Mouse (Mus musculus) left cerebral cortex, adult 11 months (tissue): ENCODE measurements around the gene Phf11d.
"Not testable (repeated sequence)": the region's sequence is repeated elsewhere in the genome, so short reads cannot be mapped to it uniquely, and the experiment has no call there.

Experiments used
- DNase-seq: peaks from one replicate; pipeline ENCODE4 v3.0.0; 2022; ENCODE audit warnings: low spot score

The Phf11d gene

DNA sequence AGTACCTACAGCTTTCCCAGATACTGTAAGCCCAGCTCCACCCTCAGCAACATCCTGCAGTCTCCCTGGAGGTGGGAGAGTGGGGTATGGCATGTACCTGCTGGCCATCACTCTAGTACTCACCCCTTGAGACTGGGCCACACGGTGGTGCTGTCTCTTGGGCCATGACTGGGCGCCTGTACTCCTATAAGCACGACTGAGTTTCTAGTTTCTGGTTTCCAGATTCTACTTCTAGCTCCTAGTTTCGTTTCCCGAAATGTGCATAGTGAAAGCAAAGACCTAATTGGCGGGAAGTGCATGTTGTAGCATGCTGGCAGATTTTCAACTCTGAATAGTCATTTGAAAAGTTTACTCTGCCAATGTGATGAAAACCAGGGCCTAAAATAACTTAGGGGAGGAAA lies at the start of gene Phf11d:
Gene Phf11d (minus strand): TSS at position 227 of the 401 bp plus-strand sequence.
- peak; percentile 4 for DNase-seq

DNA sequence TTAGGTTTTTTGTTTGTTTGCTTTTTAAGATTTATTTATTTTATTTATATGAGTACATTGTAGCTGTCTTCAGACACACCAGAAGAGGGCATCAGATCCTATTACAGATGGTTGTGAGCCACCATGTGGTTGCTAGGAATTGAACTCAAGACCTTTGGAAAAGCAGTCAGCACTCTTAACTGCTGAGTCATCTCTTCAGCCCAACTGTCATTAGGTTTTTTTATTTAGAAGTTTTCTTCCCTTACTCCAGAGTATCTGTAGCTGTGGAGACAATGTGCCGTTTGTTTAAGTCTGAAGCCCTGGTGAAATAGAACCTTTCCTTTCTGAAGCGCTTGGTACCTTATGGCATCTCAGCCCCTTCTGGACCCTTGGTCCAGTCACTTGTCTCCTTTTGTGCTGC lies 49.7 kb upstream of the Phf11d start:
- not testable (repeated sequence) for DNase-seq

DNA sequence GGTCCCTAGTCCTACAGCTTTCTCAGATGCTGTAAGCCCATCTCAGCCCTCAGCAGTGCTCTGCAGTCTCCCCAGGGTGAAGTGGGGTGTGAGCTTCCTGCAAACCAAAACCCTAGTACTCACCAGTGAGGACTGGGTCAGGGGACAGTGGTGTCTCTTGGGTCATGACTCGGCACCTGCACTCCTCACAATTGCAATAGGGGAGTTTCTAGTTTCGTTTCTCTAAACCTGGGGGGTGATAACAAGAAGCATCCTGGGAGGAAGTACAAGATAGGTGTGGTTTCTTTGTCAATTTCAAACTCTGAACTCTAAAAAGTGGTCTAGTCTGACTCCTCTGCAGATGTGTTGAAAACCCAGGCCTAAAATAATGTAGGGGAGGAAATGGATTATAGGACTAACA lies 31.7 kb upstream of the Phf11d start:
- no peak for DNase-seq

DNA sequence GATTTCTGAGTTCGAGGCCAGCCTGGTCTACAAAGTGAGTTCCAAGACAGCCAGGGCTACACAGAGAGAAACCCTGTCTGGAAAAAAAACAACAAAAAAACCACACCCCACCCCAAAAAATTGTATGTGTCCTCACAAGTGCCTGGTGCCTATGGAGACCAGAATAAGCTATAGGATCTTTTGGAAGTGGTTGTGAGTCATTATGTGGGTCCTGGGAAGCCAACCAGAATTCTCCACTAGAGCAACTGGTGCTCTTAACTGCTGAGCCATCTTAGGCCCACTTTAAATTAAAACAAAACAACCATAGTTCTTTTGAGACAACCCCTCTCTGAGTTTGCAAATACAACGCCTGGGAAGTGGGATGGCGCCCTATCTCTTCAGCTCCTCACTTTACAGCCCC lies 30.0 kb upstream of the Phf11d start, which contains the start of gene Phf11c:
Gene Phf11c (minus strand): TSS at position 101 of the 400 bp plus-strand sequence.
- DNase-seq: no peak

DNA sequence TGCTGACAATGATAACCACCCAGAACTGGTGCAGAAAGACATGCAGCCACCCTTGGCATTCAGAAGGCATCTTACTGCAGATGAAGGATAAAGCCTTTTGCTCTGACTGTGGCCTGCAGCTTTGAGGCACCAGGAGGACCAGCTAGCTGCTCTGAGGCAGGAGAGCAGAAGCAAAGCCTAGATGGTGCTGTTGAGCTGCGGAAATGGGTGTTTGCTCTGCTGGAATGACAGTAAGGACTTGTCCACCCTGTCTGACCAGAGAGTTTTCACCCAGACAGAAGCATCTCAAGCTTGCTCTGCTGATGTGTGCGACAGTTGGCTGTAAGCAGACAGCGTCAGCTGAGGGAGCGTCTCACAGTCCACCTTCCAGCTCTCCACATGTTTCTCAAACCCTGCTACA lies 24.9 kb upstream of the Phf11d start:
- DNase-seq: peak; percentile 29

DNA sequence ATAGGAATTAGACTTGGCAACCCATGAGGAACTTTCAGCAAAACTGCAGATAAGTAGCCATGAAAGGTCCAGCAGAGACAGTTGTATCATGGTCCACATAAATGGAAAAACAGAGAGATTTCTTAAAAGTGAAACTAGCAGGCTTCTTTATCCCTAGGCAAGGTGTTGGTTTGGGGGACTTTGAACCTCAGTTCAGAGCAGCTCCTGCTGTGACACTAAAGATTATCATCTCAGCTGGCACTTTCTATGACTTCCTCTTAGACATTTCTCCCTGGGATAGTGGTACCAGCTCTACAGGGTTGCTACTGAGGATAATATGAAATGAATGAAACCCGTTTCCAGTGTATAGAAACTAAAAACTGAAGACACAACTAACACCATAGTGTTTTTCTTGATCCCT lies 24.3 kb upstream of the Phf11d start:
- DNase-seq: no peak

DNA sequence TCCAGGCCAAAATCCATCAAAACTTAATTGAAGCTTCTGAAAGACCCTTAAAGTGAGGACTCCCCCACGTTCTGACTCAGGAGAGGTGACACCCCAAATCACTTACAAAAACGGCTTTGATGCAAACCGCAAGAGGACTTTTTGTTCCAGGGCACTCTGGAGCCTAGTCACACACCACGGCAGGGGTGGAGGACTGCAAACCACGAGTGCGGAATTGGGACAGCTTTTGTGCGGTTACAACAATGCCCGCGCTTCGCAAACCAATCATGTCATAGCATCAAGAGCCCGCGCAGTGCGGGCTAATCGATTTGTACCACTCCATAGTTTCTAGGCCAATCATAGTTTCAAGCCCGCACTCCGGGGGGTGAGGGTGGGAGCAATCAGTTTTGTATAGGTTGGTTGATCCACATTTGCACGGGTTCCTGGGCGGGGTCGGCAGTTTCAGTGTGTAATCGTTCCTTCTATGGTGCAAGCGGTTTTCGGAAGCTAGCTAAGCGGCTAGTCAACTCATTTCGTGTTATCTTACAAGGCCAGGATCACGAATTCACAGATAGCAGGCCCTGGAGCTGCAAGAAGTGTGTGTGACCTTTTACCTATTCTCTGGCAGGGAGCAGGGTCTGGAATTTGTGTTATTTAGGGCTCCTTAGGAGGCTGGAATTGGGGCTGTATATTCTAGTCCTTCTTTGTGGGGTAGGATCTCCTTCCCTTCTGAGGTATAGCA lies 5.2 kb upstream of the Phf11d start:
- DNase-seq: no peak

DNA sequence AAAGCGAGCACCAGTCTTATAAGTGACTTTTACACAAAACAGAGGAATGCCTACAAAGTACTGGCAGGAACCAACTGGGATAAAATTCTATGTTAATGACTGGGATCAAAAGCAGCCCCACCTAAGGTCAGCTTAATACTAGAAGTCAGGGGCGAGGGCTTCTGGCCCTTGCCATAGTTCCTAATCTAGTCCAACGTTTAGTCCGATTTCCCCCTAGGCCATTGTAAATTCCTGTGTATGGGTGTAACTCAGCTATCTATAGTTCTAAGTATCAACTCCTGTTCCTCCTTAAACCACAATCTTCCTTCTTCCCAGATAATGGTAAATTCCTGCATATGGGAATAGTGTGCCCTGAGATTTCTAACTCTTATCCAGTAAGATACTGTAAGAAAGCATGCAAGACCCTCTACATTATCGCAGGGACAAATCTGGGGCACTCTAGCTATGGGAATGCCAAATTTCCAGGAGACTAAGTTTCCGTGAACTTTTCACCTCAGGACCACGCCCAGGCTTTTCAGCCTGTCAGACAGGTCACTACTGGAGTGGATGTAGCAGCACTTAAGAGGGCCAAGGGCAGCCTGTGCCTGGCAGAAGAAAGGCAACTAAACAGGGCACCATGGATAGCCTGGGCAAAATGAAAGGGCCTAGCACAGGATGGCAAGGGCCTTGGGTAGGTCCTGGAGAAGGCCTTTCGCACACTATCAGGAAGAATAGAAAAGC lies 1.3 kb upstream of the Phf11d start:
- no peak for DNase-seq

DNA sequence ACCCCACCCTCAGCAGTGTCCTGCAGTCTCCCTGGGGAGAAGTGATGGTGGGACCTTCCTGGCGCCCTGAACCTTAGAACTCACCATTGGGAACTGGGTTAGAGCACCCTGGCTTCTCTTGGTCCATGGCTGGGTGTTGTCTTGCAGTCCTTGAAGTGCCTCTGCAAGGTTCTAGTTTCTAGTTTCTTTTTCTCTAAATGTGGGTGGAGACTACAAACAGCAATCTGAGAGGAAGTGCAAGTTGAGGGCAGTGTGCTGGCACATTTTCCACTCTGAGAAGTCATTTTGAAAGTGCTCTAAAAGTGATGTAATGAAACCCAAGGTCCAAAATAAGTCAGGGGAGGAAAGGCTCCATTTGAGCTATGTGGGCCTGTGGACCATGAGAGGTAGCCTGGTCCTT lies 24.1 kb downstream of the Phf11d start, which contains the start of gene Phf11b:
Gene Phf11b (minus strand): TSS at position 163 of the 400 bp plus-strand sequence.
- DNase-seq: not testable (repeated sequence)

DNA sequence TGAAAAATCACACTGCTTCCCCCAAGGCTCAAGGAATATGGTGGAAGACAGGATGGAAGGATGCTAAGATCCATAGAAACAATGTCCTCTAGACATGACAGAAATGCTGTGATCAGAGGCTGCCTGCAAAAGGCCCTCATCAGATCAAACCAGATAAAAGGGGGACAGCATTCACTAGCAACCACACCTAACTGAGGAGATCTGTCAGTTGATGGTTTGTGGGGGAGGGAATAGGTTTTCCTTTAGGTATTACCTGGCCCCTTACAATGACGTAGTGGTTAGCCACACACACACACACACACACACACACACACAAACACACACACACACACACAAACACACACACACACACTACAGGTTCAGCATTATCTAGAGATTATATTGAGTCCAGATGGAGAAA lies 25.7 kb downstream of the Phf11d start:
- DNase-seq: no peak

DNA sequence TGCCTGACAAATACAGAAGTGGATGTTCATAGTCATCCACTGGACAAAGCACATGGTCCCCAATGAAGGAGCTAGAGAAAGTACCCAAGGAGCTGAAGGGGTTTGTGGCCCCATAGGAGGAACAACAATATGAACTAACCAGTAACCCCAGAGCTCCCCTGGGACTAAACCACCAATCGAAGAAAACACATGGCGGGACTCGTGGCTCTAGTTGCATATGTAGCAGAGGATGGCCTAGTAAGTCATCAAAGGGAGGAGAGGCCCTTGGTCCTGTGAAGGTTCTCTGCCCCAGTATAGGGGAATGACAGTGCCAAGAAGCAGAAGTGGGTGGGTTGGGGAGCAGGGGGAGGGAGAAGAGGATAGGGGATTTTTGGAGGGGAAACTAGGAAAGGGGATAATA lies 29.2 kb downstream of the Phf11d start:
- DNase-seq: not testable (repeated sequence)

DNA sequence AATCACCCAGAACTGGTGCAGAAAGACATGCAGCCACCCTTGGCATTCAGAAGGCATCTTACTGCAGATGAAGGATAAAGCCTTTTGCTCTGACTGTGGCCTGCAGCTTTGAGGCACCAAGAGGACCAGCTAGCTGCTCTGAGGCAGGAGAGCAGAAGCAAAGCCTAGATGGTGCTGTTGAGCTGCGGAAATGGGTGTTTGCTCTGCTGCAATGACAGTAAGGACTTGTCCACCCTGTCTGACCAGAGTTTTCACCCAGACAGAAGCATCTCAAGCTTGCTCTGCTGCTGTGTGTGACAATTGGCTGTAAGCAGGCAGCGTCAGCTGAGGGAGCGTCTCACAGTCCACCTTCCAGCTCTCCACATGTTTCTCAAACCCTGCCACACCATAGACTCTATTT lies 34.8 kb downstream of the Phf11d start:
- peak; percentile 6 for DNase-seq

DNA sequence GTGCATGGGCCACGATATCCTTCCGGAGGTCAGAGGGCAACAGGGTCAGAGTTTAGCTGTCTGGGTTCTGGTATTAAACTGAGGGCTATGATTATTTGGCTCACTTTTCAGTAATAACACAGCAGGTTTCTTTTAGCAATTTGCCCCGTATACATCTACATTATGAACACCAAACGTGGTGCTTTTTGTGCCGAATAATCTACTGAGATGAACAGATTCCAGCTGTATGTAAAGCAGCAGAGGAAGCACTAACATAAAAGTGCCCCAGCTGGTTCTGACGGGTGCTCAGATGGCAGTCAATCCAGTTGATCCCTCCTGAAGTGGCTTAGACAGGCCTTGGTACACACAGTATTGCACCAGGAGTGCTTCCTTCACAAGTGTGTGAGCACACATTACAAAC lies 45.3 kb downstream of the Phf11d start:
- DNase-seq: not testable (repeated sequence)

DNA sequence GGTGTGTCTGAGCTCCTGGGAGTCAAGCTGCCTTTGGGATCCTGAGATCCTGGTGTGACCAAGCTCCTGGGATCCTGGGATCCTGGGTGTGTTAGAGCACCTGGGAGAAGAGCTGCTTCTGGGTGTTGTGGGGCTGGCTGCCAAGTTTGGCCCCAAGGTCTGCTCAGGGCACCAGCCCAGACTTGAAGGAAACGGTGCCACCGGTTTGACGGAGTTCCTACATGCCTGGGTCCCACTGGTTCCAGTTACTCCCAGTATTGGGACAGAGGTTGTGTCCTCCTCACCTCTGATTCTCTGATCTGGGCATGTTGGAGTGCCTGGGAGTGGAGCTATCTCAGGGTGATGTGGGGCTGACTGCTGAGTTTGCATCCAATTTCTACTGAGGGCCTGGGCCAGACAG lies 46.2 kb downstream of the Phf11d start:
- not testable (repeated sequence) for DNase-seq
